Mouse (Mus musculus): Measurements from ENCODE around the gene Per1. TPM values are rescaled to one million over a fixed set of nuclear protein-coding genes. Genes with fewer than 3 reads are reported as not detected.

The Per1 gene
- total and polyA plus RNA-seq, 2 experiments from 2014 or later = 15.2 to 38.3 TPM

GRCm38 (mm10) chr11:69095511-69096231 is 654 bp downstream of the Per1 start:
- peak overlapping the region; percentile 87 for H3K4me2 ChIP-seq (ENCODE audit: low read depth)
- peak overlapping the region; percentile 42 for H3K4me3 ChIP-seq (ENCODE audit: low read depth, low read length)
- peaks cover 21% of the 10 kb centered on the region for H3K36me3 ChIP-seq (ENCODE audit: insufficient read depth)
- H3K9ac ChIP-seq = peak overlapping the region; percentile 69
- H3K4me1 ChIP-seq (ENCODE audit: insufficient read depth) = peaks cover 27% of the 10 kb centered on the region
- DNase-seq = no peak
- no peak for ATAC-seq
- TF ChIP-seq CTCF (IDR thresholded peaks at IDR 0.05; ENCODE audit: low read depth) = no peak
- H3K27me3 ChIP-seq (ENCODE audit: insufficient read depth, low read length) = no peaks in the 10 kb centered on the region
- no peaks in the 10 kb centered on the region for H3K9me3 ChIP-seq (ENCODE audit: low read length)
- peak overlapping the region; percentile 88 for H3K27ac ChIP-seq (ENCODE audit: low read depth, low read length)
- 1% methylated on average over 27 of the region's 27 CpGs for WGBS

GRCm38 (mm10) chr11:69096360-69096986 is 1.5 kb downstream of the Per1 start:
- no peak for TF ChIP-seq CTCF (IDR thresholded peaks at IDR 0.05; ENCODE audit: low read depth)
- 10% methylated on average over 9 of the region's 9 CpGs for WGBS
- Histone ChIP-seq H3K27me3 (ENCODE audit: insufficient read depth, low read length) (no peaks in the 10 kb centered on the region), H3K9ac (peak overlapping the region; percentile 69), H3K9me3 (ENCODE audit: low read length) (no peaks in the 10 kb centered on the region), H3K4me1 (ENCODE audit: insufficient read depth) (peaks cover 27% of the 10 kb centered on the region), H3K4me2 (ENCODE audit: low read depth) (peak overlapping the region; percentile 87), H3K36me3 (ENCODE audit: insufficient read depth) (peaks cover 20% of the 10 kb centered on the region), H3K27ac (ENCODE audit: low read depth, low read length) (peak overlapping the region; percentile 88), H3K4me3 (ENCODE audit: low read depth, low read length) (peak overlapping the region; percentile 42)
- no peak for DNase-seq
- ATAC-seq = no peak

DNA sequence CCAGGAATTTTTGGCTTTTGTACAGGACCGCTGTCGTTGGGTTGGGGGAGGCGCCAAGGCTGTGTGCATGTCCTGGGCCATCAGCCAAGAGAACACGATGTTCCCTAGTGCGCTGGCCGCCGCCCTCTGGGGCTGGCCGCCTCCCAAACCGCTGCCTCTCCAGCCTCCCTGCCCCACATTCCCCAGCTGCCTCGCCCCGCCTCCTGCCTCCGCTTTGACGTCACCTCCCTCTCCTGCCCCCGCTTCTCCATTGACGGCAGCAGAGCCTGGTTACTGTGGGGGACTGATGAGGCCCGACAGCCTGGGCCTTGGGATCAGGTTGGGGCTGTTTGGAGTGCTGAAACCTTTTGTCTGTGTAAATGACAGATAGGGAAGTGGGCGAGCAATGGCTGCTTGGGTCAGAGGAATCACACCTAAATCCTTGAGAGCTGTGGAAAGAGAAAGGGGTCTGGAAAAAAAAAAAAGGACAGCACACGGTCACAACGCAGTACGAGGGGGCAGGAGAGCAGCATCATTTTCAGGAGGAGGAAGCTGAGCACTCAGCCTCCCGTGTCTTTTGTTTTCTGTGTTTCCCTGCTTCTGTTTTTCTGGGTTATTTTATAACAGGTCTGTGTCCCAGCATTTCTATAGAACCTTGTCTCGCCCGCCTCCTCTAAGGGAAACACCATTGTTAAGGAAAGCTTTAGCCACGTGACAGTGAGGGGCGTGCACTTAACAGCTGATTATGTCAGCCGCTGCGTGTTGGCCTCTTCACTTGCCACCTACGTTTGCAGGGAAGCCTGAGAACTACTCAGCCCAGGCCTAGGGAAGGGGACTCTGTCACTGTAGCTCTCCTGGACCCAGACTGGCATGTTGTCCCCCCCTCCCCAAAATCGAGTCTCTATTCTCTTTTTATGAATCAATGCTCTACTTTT is 2.2 kb downstream of the Per1 start:
- Histone ChIP-seq H3K9me3 (ENCODE audit: low read length) (no peaks in the 10 kb centered on the region), H3K4me1 (ENCODE audit: insufficient read depth) (peaks cover 27% of the 10 kb centered on the region), H3K9ac (peak overlapping the region; percentile 69), H3K27ac (ENCODE audit: low read depth, low read length) (peak overlapping the region; percentile 88), H3K4me2 (ENCODE audit: low read depth) (peak overlapping the region; percentile 87), H3K36me3 (ENCODE audit: insufficient read depth) (peaks cover 21% of the 10 kb centered on the region), H3K4me3 (ENCODE audit: low read depth, low read length) (peak overlapping the region; percentile 33), H3K27me3 (ENCODE audit: insufficient read depth, low read length) (no peaks in the 10 kb centered on the region)
- peak; percentile 86 for DNase-seq
- ATAC-seq = no peak
- TF ChIP-seq CTCF (IDR thresholded peaks at IDR 0.05; ENCODE audit: low read depth) = no peak
- 2% methylated on average over 29 of the region's 29 CpGs for WGBS

- H3K4me2 ChIP-seq (ENCODE audit: low read depth) = peak overlapping the region; percentile 87
- TF ChIP-seq CTCF (IDR thresholded peaks at IDR 0.05; ENCODE audit: low read depth) = no peak
- DNase-seq = no peak
- H3K27me3 ChIP-seq (ENCODE audit: insufficient read depth, low read length) = no peaks in the 10 kb centered on the region
- H3K4me3 ChIP-seq (ENCODE audit: low read depth, low read length) = peak overlapping the region; percentile 58
- peaks cover 27% of the 10 kb centered on the region for H3K36me3 ChIP-seq (ENCODE audit: insufficient read depth)
- H3K9ac ChIP-seq = peak overlapping the region; percentile 69; the same call in 1 of the 2 replicates
- peaks cover 27% of the 10 kb centered on the region for H3K4me1 ChIP-seq (ENCODE audit: insufficient read depth)
- peak overlapping the region; percentile 88 for H3K27ac ChIP-seq (ENCODE audit: low read depth, low read length)
- WGBS = 17% methylated on average over 8 of the region's 8 CpGs
- no peak for ATAC-seq
- H3K9me3 ChIP-seq (ENCODE audit: low read length) = no peaks in the 10 kb centered on the region
These were observed 3.2 kb downstream of the Per1 start for GRCm38 (mm10) chr11:69098039-69098761.

GRCm38 (mm10) chr11:69098762-69099091 is 3.7 kb downstream of the Per1 start:
- Histone ChIP-seq H3K4me1 (ENCODE audit: insufficient read depth) (peaks cover 27% of the 10 kb centered on the region), H3K9ac (peak overlapping the region; percentile 69), H3K27ac (ENCODE audit: low read depth, low read length) (peak overlapping the region; percentile 88), H3K27me3 (ENCODE audit: insufficient read depth, low read length) (no peaks in the 10 kb centered on the region), H3K9me3 (ENCODE audit: low read length) (no peaks in the 10 kb centered on the region), H3K4me2 (ENCODE audit: low read depth) (peak overlapping the region; percentile 87), H3K4me3 (ENCODE audit: low read depth, low read length) (peak overlapping the region; percentile 58), H3K36me3 (ENCODE audit: insufficient read depth) (peaks cover 32% of the 10 kb centered on the region)
- TF ChIP-seq CTCF (IDR thresholded peaks at IDR 0.05; ENCODE audit: low read depth) = no peak
- DNase-seq = peak; percentile 91
- WGBS = 2% methylated on average over 19 of the region's 19 CpGs
- ATAC-seq = no peak

DNA sequence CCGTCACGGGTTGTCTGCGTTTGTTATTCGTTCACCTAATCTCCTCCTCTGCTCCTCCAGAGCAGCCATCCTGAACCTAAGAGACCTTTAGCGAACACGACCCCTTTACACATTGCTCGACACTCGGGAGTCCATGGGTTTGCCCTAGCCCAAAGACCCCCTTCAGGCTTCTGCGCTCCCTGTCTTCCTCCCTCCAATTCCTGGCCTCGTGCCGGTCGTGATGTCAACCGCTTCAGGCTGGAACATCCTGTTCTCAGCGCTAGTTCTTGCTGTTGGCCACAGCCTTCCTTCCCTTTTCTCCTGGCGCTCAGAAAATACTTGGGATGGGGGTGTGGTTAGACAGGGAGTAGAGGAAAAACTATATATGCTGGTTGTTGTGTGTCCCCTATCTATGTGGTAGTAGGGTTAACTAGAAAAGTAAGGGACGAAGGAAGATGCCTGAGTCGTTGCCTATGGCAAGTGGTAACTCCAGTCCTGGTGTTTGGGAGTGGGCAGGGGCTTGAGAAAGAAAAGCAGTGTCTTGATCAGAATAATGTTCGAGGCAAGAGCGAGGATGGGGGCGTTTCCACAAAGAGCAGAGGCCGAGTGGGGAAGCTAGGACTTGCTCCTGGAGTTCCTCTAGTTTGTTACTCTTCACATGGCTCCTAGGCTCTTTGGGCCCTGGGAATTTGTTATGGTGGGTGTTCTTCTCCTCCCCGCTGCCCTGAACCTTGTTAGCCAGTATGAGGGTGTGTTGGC is 4.3 kb downstream of the Per1 start:
- Histone ChIP-seq H3K4me1 (ENCODE audit: insufficient read depth) (peaks cover 25% of the 10 kb centered on the region), H3K4me3 (ENCODE audit: low read depth, low read length) (peak overlapping the region; percentile 58), H3K36me3 (ENCODE audit: insufficient read depth) (peaks cover 38% of the 10 kb centered on the region), H3K9me3 (ENCODE audit: low read length) (no peaks in the 10 kb centered on the region), H3K27me3 (ENCODE audit: insufficient read depth, low read length) (no peaks in the 10 kb centered on the region), H3K4me2 (ENCODE audit: low read depth) (peak overlapping the region; percentile 87), H3K27ac (ENCODE audit: low read depth, low read length) (peak overlapping the region; percentile 88), H3K9ac (peak overlapping the region; percentile 69)
- no peak for ATAC-seq
- under 1% methylated on average over 22 of the region's 22 CpGs for WGBS
- DNase-seq = peak; percentile 74
- no peak for TF ChIP-seq CTCF (IDR thresholded peaks at IDR 0.05; ENCODE audit: low read depth)

Measured in forebrain, postnatal 0 days (tissue).